Mouse (Mus musculus): ENCODE data around the gene Mbtps1.
A peak's percentile ranks its signal among the peaks of the same experiment; 100 is the strongest.

The Mbtps1 gene

GRCm38 (mm10) chr8:119558603-119559401 lies at the start of gene Mbtps1:
Gene Mbtps1 (minus strand): TSS chr8:119558735.
- DNase-seq, result peak; percentile 99

GRCm38 (mm10) chr8:119606224-119606623 lies 47.7 kb upstream of the Mbtps1 start:
- no peak for DNase-seq

GRCm38 (mm10) chr8:119604996-119605395 lies 46.5 kb upstream of the Mbtps1 start, which contains the start of gene Taf1c:
Gene Taf1c (minus strand): TSS chr8:119605222.
- DNase-seq, result peak; percentile 94

- DNase-seq, result no peak
These were observed 45.9 kb upstream of the Mbtps1 start for GRCm38 (mm10) chr8:119604398-119604803.

GRCm38 (mm10) chr8:119603771-119604170 lies 45.2 kb upstream of the Mbtps1 start:
- no peak for DNase-seq

- DNase-seq, result peak; percentile 39
These were observed 32.9 kb upstream of the Mbtps1 start for GRCm38 (mm10) chr8:119591456-119591855.

GRCm38 (mm10) chr8:119590348-119590747 lies 31.8 kb upstream of the Mbtps1 start:
- DNase-seq, result no peak

- DNase-seq, result no peak
These were observed 30.3 kb upstream of the Mbtps1 start for GRCm38 (mm10) chr8:119588844-119589243.

GRCm38 (mm10) chr8:119588321-119588720 lies 29.8 kb upstream of the Mbtps1 start:
- no peak for DNase-seq

GRCm38 (mm10) chr8:119585901-119586300 lies 27.4 kb upstream of the Mbtps1 start:
- DNase-seq, result no peak

- no peak for DNase-seq
These were observed 22.1 kb upstream of the Mbtps1 start for GRCm38 (mm10) chr8:119580441-119581161.

GRCm38 (mm10) chr8:119579096-119579495 lies 20.6 kb upstream of the Mbtps1 start:
- no peak for DNase-seq

GRCm38 (mm10) chr8:119575366-119575726 lies 16.8 kb upstream of the Mbtps1 start:
- DNase-seq, result no peak

- peak; percentile 99 for DNase-seq
These were observed 16.2 kb upstream of the Mbtps1 start, which contains the start of the genes Hsdl1 and Dnaaf1 for GRCm38 (mm10) chr8:119574437-119575365. Gene Hsdl1 (minus strand): TSS chr8:119575183. Gene Dnaaf1 (plus strand): TSS chr8:119575235.

- no peak for DNase-seq
These were observed 13.9 kb upstream of the Mbtps1 start for GRCm38 (mm10) chr8:119572411-119572810.

- DNase-seq, result no peak
These were observed 12.6 kb upstream of the Mbtps1 start for GRCm38 (mm10) chr8:119571135-119571534.

- DNase-seq, result no peak
These were observed 11.3 kb upstream of the Mbtps1 start for GRCm38 (mm10) chr8:119569881-119570280.

GRCm38 (mm10) chr8:119568951-119569350 lies 10.4 kb upstream of the Mbtps1 start:
- DNase-seq, result no peak

- no peak for DNase-seq
These were observed 9.7 kb upstream of the Mbtps1 start for GRCm38 (mm10) chr8:119568251-119568650.

- DNase-seq, result no peak
These were observed 7.8 kb upstream of the Mbtps1 start for GRCm38 (mm10) chr8:119566367-119566766.

GRCm38 (mm10) chr8:119563849-119564251 lies 5.3 kb upstream of the Mbtps1 start:
- DNase-seq, result no peak

- DNase-seq, result no peak
These were observed 826 bp upstream of the Mbtps1 start for GRCm38 (mm10) chr8:119559402-119559720.
